Mouse (Mus musculus): ENCODE measurements around the gene Triobp.

- TF ChIP-seq CTCF (IDR thresholded peaks at IDR 0.05; ENCODE audit: control insufficient read depth, insufficient read depth, low read length) (no peak), POLR2A (IDR thresholded peaks at IDR 0.05; ENCODE audit: borderline replicate concordance, control insufficient read depth, low read depth, low read length) (no peak)
These were observed 94.1 kb downstream of the Triobp start, which contains the start of gene Galr3 for GRCm38 (mm10) chr15:79041585-79041984.
